Mouse (Mus musculus): ENCODE measurements at regions not wholly inside any gene's neighbourhood (a gene's known extent, or its start where the extent isn't known, plus 50 kb on each side); places are given as distances from the start of the nearest gene placed in this dataset.

- no peak for DNase-seq
Measured at GRCm38 (mm10) chr1:149760440-149760839, 200.7 kb downstream of the Pla2g4a start.

- DNase-seq = no peak
Measured at GRCm38 (mm10) chr1:149758783-149759132, 202.3 kb downstream of the Pla2g4a start.

- peak; percentile 80 for DNase-seq
Measured at GRCm38 (mm10) chr1:149758092-149758782, 202.9 kb downstream of the Pla2g4a start.

- DNase-seq = peak; percentile 5
Measured at GRCm38 (mm10) chr1:149753269-149754060, 207.6 kb downstream of the Pla2g4a start.

GRCm38 (mm10) chr1:149749405-149749804 is 211.7 kb downstream of the Pla2g4a start:
- no peak for DNase-seq

GRCm38 (mm10) chr1:149738959-149739358 is 222.1 kb downstream of the Pla2g4a start:
- no peak for DNase-seq

GRCm38 (mm10) chr1:149734241-149734640 is 226.8 kb downstream of the Pla2g4a start:
- peak; percentile 27 for DNase-seq

GRCm38 (mm10) chr1:149715171-149715570 is 245.9 kb downstream of the Pla2g4a start:
- no peak for DNase-seq

GRCm38 (mm10) chr1:149712330-149712729 is 248.8 kb downstream of the Pla2g4a start:
- DNase-seq = no peak

GRCm38 (mm10) chr1:149705223-149705622 is 255.9 kb downstream of the Pla2g4a start:
- no peak for DNase-seq

- DNase-seq = no peak
Measured at GRCm38 (mm10) chr1:149699411-149699810, 261.7 kb downstream of the Pla2g4a start.

- peak; percentile 81 for DNase-seq
Measured at GRCm38 (mm10) chr1:149674166-149674565, 286.9 kb downstream of the Pla2g4a start.

GRCm38 (mm10) chr1:149672571-149672970 is 288.5 kb downstream of the Pla2g4a start:
- DNase-seq = no peak

GRCm38 (mm10) chr1:149672117-149672516 is 289.0 kb downstream of the Pla2g4a start:
- peak; percentile 98 for DNase-seq

GRCm38 (mm10) chr1:149671091-149671490 is 290.0 kb downstream of the Pla2g4a start:
- DNase-seq = peak; percentile 67

Measured in cerebellum, adult 9-10 months (tissue).